ENCODE assay signal across 23 mouse cellular contexts in the genomic region with DNA sequence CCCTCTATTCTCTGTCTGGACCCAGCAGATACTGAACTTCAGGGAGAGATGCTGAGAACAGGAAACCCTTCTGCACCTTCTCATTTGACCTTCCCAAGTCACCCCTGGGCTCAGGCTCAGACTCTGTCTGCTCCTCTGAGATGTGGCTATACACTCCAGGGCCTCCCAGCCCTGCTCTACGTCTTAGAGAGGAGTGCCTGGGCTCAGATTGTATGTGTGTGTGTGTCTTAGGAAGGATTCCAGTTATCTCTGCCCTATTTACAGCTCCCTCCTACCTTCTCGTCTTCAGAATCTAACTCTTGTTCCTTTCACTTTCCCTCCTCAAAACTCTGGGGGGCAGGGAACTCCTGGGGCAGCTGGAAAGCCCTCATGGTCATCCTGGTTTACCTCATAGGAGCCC. TPM values are rescaled to one million over a fixed set of nuclear protein-coding genes. Genes with fewer than 3 reads are reported as not detected.
DNase-seq lines count a peak whose midpoint lies in the region; ATAC-seq and TF ChIP-seq lines count a peak whose summit lies in the region.
"Had no signal": no experiment of that assay in that cellular context is flagged by ENCODE, and none has a peak within 500 bp of the region (broad histone marks: within the 10 kb centered on the region; RNA-seq: fewer than 3 reads in every experiment).

No protein-coding gene starts in this region.

- no peak for TF ChIP-seq CTCF in CH12.LX (conservative IDR thresholded peaks at IDR 0.05 in 1 of 2, IDR thresholded peaks at IDR 0.05 in 1 of 2; ENCODE audit: low read depth in 2 of 2, low read length in 2 of 2)

- no peak for DNase-seq in CH12.LX (ENCODE audit: extremely low read depth)
- DNase-seq in embryonic facial prominence, embryonic 10.5 days (ENCODE audit: low spot score), result no peak
- no peak for DNase-seq in limb, embryonic 10.5 days (ENCODE audit: low spot score)
- DNase-seq in adrenal gland, adult 8-10 months, result no peak
- no peak for DNase-seq in cerebellum, postnatal 14 days
- DNase-seq in ovary, postnatal 10 days (ENCODE audit: low spot score), result no peak
- DNase-seq: adrenal gland, postnatal 10 days; cerebellum, adult 9-11 months; kidney, adult 18-20 months; kidney, postnatal 4 days; retina, postnatal 1 day; right cerebral cortex, postnatal 25 days had no signal

- H3K27me3 ChIP-seq in CH12.LX (replicated peaks), result peaks cover 29% of the 10 kb centered on the region
- no peaks in the 10 kb centered on the region for H3K27me3 ChIP-seq in embryonic facial prominence, embryonic 10.5 days (replicated peaks; ENCODE audit: low read depth, poor library complexity, severe bottlenecking)
- H3K27me3 ChIP-seq in limb, embryonic 10.5 days (ENCODE audit: low read depth, poor library complexity, severe bottlenecking), result no peaks in the 10 kb centered on the region
- H3K27me3 ChIP-seq in stomach, embryonic 15.5 days (replicated peaks), result no peaks in the 10 kb centered on the region
- H3K27me3 ChIP-seq: embryonic facial prominence, embryonic 12.5 days; forebrain, embryonic 12.5 days had no signal

- H3K79me2 ChIP-seq in CH12.LX (replicated peaks; ENCODE audit: control insufficient read depth, extremely low read depth, insufficient read depth, poor library complexity, severe bottlenecking), result no peaks in the 10 kb centered on the region

- H3K27ac ChIP-seq in CH12.LX (ENCODE audit: insufficient read depth, low read depth), result no peak overlapping the region
- H3K27ac ChIP-seq in embryonic facial prominence, embryonic 10.5 days (replicated peaks), result peak overlapping the region; percentile 70
- H3K27ac ChIP-seq in limb, embryonic 10.5 days, result peak overlapping the region; percentile 70
- no peak overlapping the region for H3K27ac ChIP-seq in stomach, embryonic 15.5 days
- H3K27ac ChIP-seq: embryonic facial prominence, embryonic 12.5 days; forebrain, embryonic 12.5 days; hindbrain, embryonic 10.5 days; midbrain, embryonic 10.5 days had no signal

- H3K4me1 ChIP-seq in CH12.LX (ENCODE audit: control insufficient read depth in 1 of 2, insufficient read depth in 2 of 2), result peaks cover 10 to 18% of the 10 kb centered on the region in 2 experiments
- peaks cover 37% of the 10 kb centered on the region for H3K4me1 ChIP-seq in embryonic facial prominence, embryonic 10.5 days
- H3K4me1 ChIP-seq in limb, embryonic 10.5 days, result peaks cover 61% of the 10 kb centered on the region
- 0 out of 2 replicates have a peak, but pooled peaks cover 4% of the 10 kb centered on the region for H3K4me1 ChIP-seq in stomach, embryonic 15.5 days
- H3K4me1 ChIP-seq: forebrain, embryonic 12.5 days; midbrain, embryonic 10.5 days had no signal

- no peak for TF ChIP-seq EP300 in CH12.LX (IDR thresholded peaks at IDR 0.05; ENCODE audit: low read length)

- no peaks in the 10 kb centered on the region for H3K9me3 ChIP-seq in CH12.LX (replicated peaks; ENCODE audit: low read length)
- no peaks in the 10 kb centered on the region for H3K9me3 ChIP-seq in embryonic facial prominence, embryonic 10.5 days
- H3K9me3 ChIP-seq in limb, embryonic 10.5 days (replicated peaks), result no peaks in the 10 kb centered on the region
- no peaks in the 10 kb centered on the region for H3K9me3 ChIP-seq in stomach, embryonic 15.5 days
- H3K9me3 ChIP-seq: embryonic facial prominence, embryonic 12.5 days; forebrain, embryonic 12.5 days; G1E; hindbrain, embryonic 10.5 days; midbrain, embryonic 10.5 days had no signal

- H3K4me3 ChIP-seq in CH12.LX (replicated peaks in 1 of 3; ENCODE audit: low read depth in 2 of 3, low read length in 2 of 3, poor library complexity in 1 of 3), result no peak overlapping the region
- no peak overlapping the region for H3K4me3 ChIP-seq in embryonic facial prominence, embryonic 10.5 days
- no peak overlapping the region for H3K4me3 ChIP-seq in limb, embryonic 10.5 days
- H3K4me3 ChIP-seq in stomach, embryonic 15.5 days (replicated peaks), result 0 out of 2 replicates have a peak overlapping the region, but pooled peaks have one; percentile 11
- H3K4me3 ChIP-seq: embryonic facial prominence, embryonic 12.5 days; erythroblast, embryonic 14.5 days; forebrain, embryonic 12.5 days; hindbrain, embryonic 10.5 days; midbrain, embryonic 10.5 days had no signal

- H3K36me3 ChIP-seq in CH12.LX (replicated peaks in 1 of 2; ENCODE audit: control insufficient read depth in 1 of 2, insufficient read depth in 1 of 2, low read length in 1 of 2), result no peaks in the 10 kb centered on the region
- H3K36me3 ChIP-seq in embryonic facial prominence, embryonic 10.5 days (replicated peaks), result no peaks in the 10 kb centered on the region
- H3K36me3 ChIP-seq in limb, embryonic 10.5 days, result 0 out of 2 replicates have a peak, but pooled peaks cover 3% of the 10 kb centered on the region
- H3K36me3 ChIP-seq in stomach, embryonic 15.5 days, result no peaks in the 10 kb centered on the region
- H3K36me3 ChIP-seq: embryonic facial prominence, embryonic 12.5 days; forebrain, embryonic 12.5 days; G1E; hindbrain, embryonic 10.5 days; midbrain, embryonic 10.5 days had no signal

- 53% methylated on average over 2 of the region's 2 CpGs for WGBS in embryonic facial prominence, embryonic 10.5 days
- WGBS in limb, embryonic 10.5 days, result 60% methylated on average over 2 of the region's 2 CpGs
- 34% methylated on average over 2 of the region's 2 CpGs for WGBS in stomach, embryonic 15.5 days

- H3K4me2 ChIP-seq in CH12.LX (ENCODE audit: insufficient read depth, low read depth, poor library complexity, severe bottlenecking), result peak overlapping the region; percentile 32; the same call in 1 of the 2 replicates
- H3K4me2 ChIP-seq in stomach, embryonic 15.5 days, result peak overlapping the region; percentile 21
- H3K4me2 ChIP-seq: embryonic facial prominence, embryonic 12.5 days; forebrain, embryonic 12.5 days; liver, embryonic 11.5 days had no signal

- no peak for TF ChIP-seq RAD21 in CH12.LX (IDR thresholded peaks at IDR 0.05; ENCODE audit: low read depth, low read length)

- dilution Hi-C loops in CH12.LX (cut with MboI; ENCODE audit: extremely low pct_ligation_motif_present, extremely low pct_unique_long_range_greater_than_20kb, low sequenced_read_pairs), result no loop called here

- in situ Hi-C loops in CH12.LX (cut with MboI; ENCODE audit: low pct_ligation_motif_present, low pct_unique_long_range_greater_than_20kb, low sequenced_read_pairs), result no loop called here

- no peak for TF ChIP-seq POLR2A in CH12.LX (IDR thresholded peaks at IDR 0.05; ENCODE audit: low read depth, low read length)

- H3K9ac ChIP-seq in CH12.LX (ENCODE audit: insufficient read depth, low read depth), result no peak overlapping the region
- H3K9ac ChIP-seq in stomach, embryonic 15.5 days, result no peak overlapping the region
- H3K9ac ChIP-seq: embryonic facial prominence, embryonic 12.5 days; forebrain, embryonic 12.5 days had no signal

- ATAC-seq in stomach, embryonic 15.5 days (ENCODE audit: insufficient read depth, low FRiP score, low read depth), result no peak
- ATAC-seq: activated CD4-positive, CD25-positive, alpha-beta regulatory T cell, adult 4 months; hindbrain, embryonic 16.5 days had no signal

TF ChIP-seq in CH12.LX, 34 proteins besides CTCF, POLR2A, EP300 and RAD21:
- no peak for TF ChIP-seq ZC3H11A (IDR thresholded peaks at IDR 0.05; ENCODE audit: low read depth, low read length)
- TF ChIP-seq ZKSCAN1 (IDR thresholded peaks at IDR 0.05; ENCODE audit: borderline replicate concordance, low read depth, low read length), result no peak
- TF ChIP-seq MEF2A (IDR thresholded peaks at IDR 0.05; ENCODE audit: borderline replicate concordance, low read depth, low read length), result no peak
- TF ChIP-seq USF1 (IDR thresholded peaks at IDR 0.05; ENCODE audit: low read depth, low read length), result no peak
- TF ChIP-seq ZNF384 (IDR thresholded peaks at IDR 0.05; ENCODE audit: low read depth, low read length), result no peak
- TF ChIP-seq BHLHE40 (IDR thresholded peaks at IDR 0.05; ENCODE audit: low read depth, low read length), result no peak
- TF ChIP-seq E2F4 (IDR thresholded peaks at IDR 0.05; ENCODE audit: insufficient replicate concordance, low read depth, low read length), result no peak
- TF ChIP-seq ETS1 (conservative IDR thresholded peaks at IDR 0.05; ENCODE audit: low read depth, low read length), result no peak
- TF ChIP-seq CHD2 (IDR thresholded peaks at IDR 0.05; ENCODE audit: low read length), result no peak
- TF ChIP-seq RCOR1 (conservative IDR thresholded peaks at IDR 0.05; ENCODE audit: low read depth, low read length), result no peak
- no peak for TF ChIP-seq TBP (conservative IDR thresholded peaks at IDR 0.05; ENCODE audit: low read depth, low read length)
- TF ChIP-seq MAX (IDR thresholded peaks at IDR 0.05; ENCODE audit: low read length), result no peak
- no peak for TF ChIP-seq SIN3A (IDR thresholded peaks at IDR 0.05; ENCODE audit: low read length)
- no peak for TF ChIP-seq NELFE (IDR thresholded peaks at IDR 0.05; ENCODE audit: low read depth, low read length)
- no peak for TF ChIP-seq USF2 (conservative IDR thresholded peaks at IDR 0.05; ENCODE audit: low read depth, low read length)
- TF ChIP-seq GABPA (IDR thresholded peaks at IDR 0.05; ENCODE audit: insufficient replicate concordance, low read depth, low read length), result no peak
- no peak for TF ChIP-seq PAX5 (IDR thresholded peaks at IDR 0.05; ENCODE audit: low read length)

RNA-seq across cellular contexts. Expression of gene Tns4, which starts 0.6 kb away (rescaled TPM):
- total RNA-seq in CH12.LX (2012; rRNA removed) (0.04 and 0.13 TPM in 2 replicates), CH12.LX (2014; rRNA removed) (not detected in 2 replicates)
- polyA plus RNA-seq in CH12.LX (2012; ENCODE audit: insufficient read length, low read depth), result 0.11 TPM in 1 of 2 replicates, not detected in the other
- 0.96 and 1.0 TPM in 2 replicates for polyA plus RNA-seq in embryonic facial prominence, embryonic 10.5 days (2016; fragmentation: Nextera tagmentation; extraction: Ambion mirVana)
- 0.74 and 1.4 TPM in 2 replicates for polyA plus RNA-seq in limb, embryonic 10.5 days (2016; fragmentation: Nextera tagmentation; extraction: Ambion mirVana)
- polyA plus RNA-seq in stomach, embryonic 15.5 days (2015; fragmentation: Nextera tagmentation; extraction: Ambion mirVana), result 1.4 and 1.5 TPM in 2 replicates
- 1 to 10 TPM in 1 of 4 experiments, under 1 TPM in 3; 0.28 to 1.3 (median 0.31) TPM for total RNA-seq in adrenal gland, adult 8-10 months (2022)
- total RNA-seq: gastrocnemius, adult 8-10 months had no signal
- polyA plus RNA-seq: activated CD4-positive, CD25-positive, alpha-beta regulatory T cell, adult 4 months; erythroblast, embryonic 14.5 days; liver, embryonic 11.5 days had no signal

RNA-seq across cellular contexts. Expression of gene Igfbp4, which starts 47.4 kb away (rescaled TPM):
- total RNA-seq in CH12.LX (2012; rRNA removed), result 0.04 and 0.21 TPM in 2 replicates
- not detected in 2 replicates for total RNA-seq in CH12.LX (2014; rRNA removed)
- 0.16 and 0.20 TPM in 2 replicates for polyA plus RNA-seq in CH12.LX (2012; ENCODE audit: insufficient read length, low read depth)
- 658 and 684 TPM in 2 replicates for polyA plus RNA-seq in embryonic facial prominence, embryonic 10.5 days (2016; fragmentation: Nextera tagmentation; extraction: Ambion mirVana)
- 899 and 1,008 TPM in 2 replicates for polyA plus RNA-seq in limb, embryonic 10.5 days (2016; fragmentation: Nextera tagmentation; extraction: Ambion mirVana)
- 513 and 558 TPM in 2 replicates for polyA plus RNA-seq in stomach, embryonic 15.5 days (2015; fragmentation: Nextera tagmentation; extraction: Ambion mirVana)
- 100 to 1,000 TPM in 2 of 4 experiments, 10 to 100 TPM in 2; 84.1 to 133 (median 104) TPM for total RNA-seq in adrenal gland, adult 8-10 months (2022)

Comparison
In these comparisons a context has a peak if more than half of its experiments do, and no peak if none do; other contexts are left out.
1. H3K27ac ChIP-seq: peak in embryonic facial prominence, embryonic 10.5 days (single experiment) and limb, embryonic 10.5 days (single experiment); none in CH12.LX (single experiment) and stomach, embryonic 15.5 days (single experiment).
2. RNA of gene Igfbp4, which starts 47.4 kb away (polyA plus RNA-seq): 899 to 1,008 TPM in limb, embryonic 10.5 days, 658 to 684 TPM in embryonic facial prominence, embryonic 10.5 days and 513 to 558 TPM in stomach, embryonic 15.5 days; 0.16 to 0.20 TPM in CH12.LX; every median in the first group is over 100 times any median in the second.